Mouse (Mus musculus) liver, embryonic 13.5 days (tissue): ENCODE measurements around the gene Lrrc58. TPM values are rescaled to one million over a fixed set of nuclear protein-coding genes. Genes with fewer than 3 reads are reported as not detected.

Experiments used
- ATAC-seq: fragments of 200-750 bp; cut with Nextera tagmentation; 2 replicates; pipeline ENCODE4 v1.8.0; 2017; ENCODE audit warnings: low read depth, mild to moderate bottlenecking, moderate number of reproducible peaks, moderate library complexity
- DNase-seq: peaks from one replicate; pipeline ENCODE4 v3.0.0; 2022
- H3K27ac ChIP-seq: fragments of 300-500 bp; sonication (generic); 2 replicates; pipeline ENCODE4 v1.5.1; 2015; ENCODE audit warnings: moderate library complexity, mild to moderate bottlenecking, inconsistent platforms
- H3K27me3 ChIP-seq: fragments of 300-500 bp; sonication (generic); 2 replicates; pipeline ENCODE4 v1.6.1; 2015; ENCODE audit warnings: mild to moderate bottlenecking, inconsistent platforms
- H3K36me3 ChIP-seq: fragments of 300-500 bp; sonication (generic); 2 replicates; pipeline ENCODE4 v1.6.1; 2015; ENCODE audit warnings: mild to moderate bottlenecking, inconsistent platforms
- H3K4me1 ChIP-seq: fragments of 300-500 bp; sonication (generic); replicated peaks from 2 replicates; pipeline ENCODE4 v1.6.1; 2015; ENCODE audit warnings: inconsistent platforms
- H3K4me2 ChIP-seq: fragments of 300-500 bp; sonication (generic); 2 replicates; pipeline ENCODE4 v1.6.1; 2015; ENCODE audit warnings: inconsistent platforms, mild to moderate bottlenecking, moderate library complexity
- H3K4me3 ChIP-seq: fragments of 300-500 bp; sonication (generic); replicated peaks from 2 replicates; pipeline ENCODE4 v1.5.1; 2015; ENCODE audit warnings: mild to moderate bottlenecking, inconsistent platforms
- H3K9ac ChIP-seq: fragments of 300-500 bp; sonication (generic); 2 replicates; pipeline ENCODE4 v1.6.1; 2015; ENCODE audit warnings: mild to moderate bottlenecking, inconsistent platforms
- H3K9me3 ChIP-seq: fragments of 300-500 bp; sonication (generic); replicated peaks from 2 replicates; pipeline ENCODE4 v1.6.1; 2016; ENCODE audit warnings: inconsistent platforms
- WGBS: fragments of 180-500 bp; shearing (Covaris S2); methylation state at CpG from one replicate; pipeline ENCODE4 v1.1.7; 2015; ENCODE audit not compliant: insufficient replicate concordance; 5-methylcytosine and 5-hydroxymethylcytosine counted together
- polyA plus RNA-seq: library from polyadenylated mRNA; unstranded; fragments of >200 nt; fragmentation: Nextera tagmentation; extraction: Ambion mirVana; gene quantifications from 2 replicates; pipeline ENCODE4 v1.2.1, GENCODE M21; 2015

Gene Lrrc58
- 12.1 and 15.2 TPM in 2 replicates for polyA plus RNA-seq

DNA sequence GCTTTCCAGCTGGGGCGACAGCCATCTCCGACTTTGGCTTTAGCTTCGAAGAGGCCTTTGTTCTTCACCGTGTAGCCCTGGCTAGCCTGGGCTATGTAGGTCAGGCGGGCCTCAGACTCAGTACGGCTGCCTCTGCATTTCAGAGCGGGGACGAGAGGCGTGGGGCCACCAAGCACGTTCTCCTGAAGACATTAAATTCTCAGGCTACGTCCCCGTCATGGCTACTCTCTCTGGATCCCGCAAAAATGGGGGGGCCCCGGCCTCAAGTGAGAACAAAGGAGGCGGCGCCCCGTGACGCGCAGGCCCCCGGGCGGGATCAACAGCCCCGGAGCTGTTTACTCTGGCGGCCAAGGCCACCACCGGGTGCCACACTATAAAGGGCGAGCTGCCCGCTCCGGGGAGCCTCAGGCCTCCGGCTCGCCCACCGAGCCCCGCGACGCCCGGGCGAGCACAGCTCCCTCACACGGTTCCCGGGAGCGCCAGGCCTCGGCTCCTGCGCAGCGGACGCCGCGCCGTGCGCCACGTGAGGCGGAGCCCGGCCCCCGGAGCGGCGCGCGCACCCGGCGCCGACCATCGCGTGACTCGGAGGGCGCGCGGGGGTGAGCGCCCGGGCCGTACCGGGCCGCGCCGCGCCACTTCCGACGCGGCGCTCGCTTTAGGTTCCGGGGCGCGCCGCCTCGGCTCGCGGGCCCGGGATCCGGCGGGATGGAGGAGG, at the start of gene Lrrc58:
Lrrc58 (plus strand) TSS at position 599 of the 715 bp plus-strand sequence.
- H3K27me3 ChIP-seq, result no peaks in the 10 kb centered on the region
- H3K4me2 ChIP-seq, result peak within 1 kb of the TSS; percentile 88
- H3K4me3 ChIP-seq, result peak within 1 kb of the TSS; percentile 87
- H3K4me1 ChIP-seq, result peaks cover 32% of the 10 kb centered on the region
- DNase-seq (peak; percentile 64), ATAC-seq (peak; percentile 87)
- WGBS, result 2% methylated on average over 58 of the region's 86 CpGs
- H3K9me3 ChIP-seq, result no peaks in the 10 kb centered on the region
- H3K9ac ChIP-seq, result peak within 1 kb of the TSS; percentile 90
- H3K27ac ChIP-seq, result peak within 1 kb of the TSS; percentile 88
- peaks cover 2% of the 10 kb centered on the region; the same call in 1 of the 2 replicates for H3K36me3 ChIP-seq

DNA sequence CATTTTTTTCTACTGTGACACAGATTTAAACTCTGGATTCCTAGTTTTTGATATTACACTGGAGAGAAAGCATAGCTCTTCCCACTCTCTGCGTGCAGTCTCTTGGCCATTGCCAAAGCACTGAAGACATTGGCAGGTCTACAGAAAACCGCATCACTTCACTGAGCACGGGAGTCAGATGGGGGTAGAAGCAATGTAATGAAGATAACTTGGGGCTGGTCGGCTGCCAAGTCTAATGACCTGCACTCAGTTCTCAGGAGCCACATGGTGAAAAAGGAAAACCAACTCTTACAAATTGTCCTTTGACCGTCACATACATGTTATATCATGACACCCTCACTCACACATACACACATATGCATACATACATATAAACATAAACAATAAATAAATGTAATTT, 44.2 kb upstream of the Lrrc58 start:
- Histone ChIP-seq H3K4me3 (no peak overlapping the region), H3K27me3 (no peaks in the 10 kb centered on the region), H3K4me2 (no peak overlapping the region), H3K9me3 (no peaks in the 10 kb centered on the region), H3K36me3 (no peaks in the 10 kb centered on the region), H3K27ac (no peak overlapping the region), H3K9ac (no peak overlapping the region), H3K4me1 (no peaks in the 10 kb centered on the region)
- WGBS, result 65% methylated on average over 5 of the region's 5 CpGs
- no peak for DNase-seq
- ATAC-seq, result no peak

DNA sequence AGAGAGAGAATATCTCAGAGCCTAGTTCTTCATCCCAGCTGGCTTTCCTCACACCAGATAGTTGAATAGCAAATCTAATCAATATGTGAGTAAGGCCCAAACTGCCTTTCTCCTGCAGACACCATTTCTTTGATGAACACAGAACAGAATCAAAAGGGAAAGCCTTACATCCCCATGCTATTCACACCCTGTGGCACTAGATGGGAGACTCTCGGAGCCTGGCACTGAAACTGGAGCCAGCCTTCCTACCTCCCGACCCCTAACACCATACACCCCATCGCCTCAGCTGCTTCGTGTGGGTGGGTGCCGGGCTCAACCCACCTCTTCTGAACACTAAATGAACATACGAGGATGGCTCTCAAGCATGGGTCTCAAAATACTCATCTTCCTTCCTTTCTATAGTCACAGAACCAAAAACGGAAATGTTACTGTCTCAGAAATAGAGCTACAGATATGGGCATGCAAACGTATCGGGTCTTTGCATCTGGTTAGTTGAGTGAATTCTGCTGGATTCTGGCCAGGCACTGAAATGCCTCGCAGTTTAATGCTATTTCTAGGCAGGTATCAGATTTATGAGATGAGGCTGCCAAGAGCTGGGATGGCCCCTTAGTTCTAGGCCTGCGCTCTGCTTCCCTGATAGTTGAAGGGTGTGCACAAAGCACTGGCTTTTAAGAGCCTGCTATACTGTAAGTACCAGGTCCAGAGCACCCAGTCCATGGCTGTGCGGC, 43.2 kb upstream of the Lrrc58 start:
- Histone ChIP-seq H3K27ac (no peak overlapping the region), H3K4me2 (no peak overlapping the region), H3K27me3 (no peaks in the 10 kb centered on the region), H3K36me3 (no peaks in the 10 kb centered on the region), H3K4me1 (no peaks in the 10 kb centered on the region), H3K9me3 (no peaks in the 10 kb centered on the region), H3K9ac (no peak overlapping the region), H3K4me3 (no peak overlapping the region)
- DNase-seq (no peak), ATAC-seq (no peak)
- 74% methylated on average over 12 of the region's 12 CpGs for WGBS

DNA sequence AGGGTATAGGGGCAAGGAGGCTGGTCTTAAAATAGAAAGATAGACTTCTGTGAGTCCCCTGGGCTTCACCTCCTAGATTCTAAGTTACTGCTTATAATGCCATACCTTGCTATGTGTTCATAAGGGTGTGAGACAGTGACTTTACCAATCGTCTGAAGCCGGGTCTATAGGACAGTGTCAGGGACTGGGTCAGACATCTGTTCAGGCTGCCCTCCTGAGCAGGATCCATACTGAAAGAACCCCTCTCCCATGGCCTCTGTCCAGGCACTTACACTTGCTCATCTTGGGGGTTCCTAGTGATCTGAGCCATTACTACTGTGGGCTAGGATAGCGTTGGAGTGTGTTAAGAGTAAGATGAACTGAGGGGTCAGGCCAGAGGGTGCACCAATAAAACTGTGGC, 41.9 kb upstream of the Lrrc58 start:
- no peaks in the 10 kb centered on the region for H3K9me3 ChIP-seq
- H3K36me3 ChIP-seq, result no peaks in the 10 kb centered on the region
- H3K4me1 ChIP-seq, result no peaks in the 10 kb centered on the region
- no peak overlapping the region for H3K27ac ChIP-seq
- ATAC-seq (no peak), DNase-seq (no peak)
- no peak overlapping the region for H3K4me3 ChIP-seq
- H3K9ac ChIP-seq, result no peak overlapping the region
- WGBS, result 81% methylated on average over 3 of the region's 3 CpGs
- H3K27me3 ChIP-seq, result no peaks in the 10 kb centered on the region
- no peak overlapping the region for H3K4me2 ChIP-seq

DNA sequence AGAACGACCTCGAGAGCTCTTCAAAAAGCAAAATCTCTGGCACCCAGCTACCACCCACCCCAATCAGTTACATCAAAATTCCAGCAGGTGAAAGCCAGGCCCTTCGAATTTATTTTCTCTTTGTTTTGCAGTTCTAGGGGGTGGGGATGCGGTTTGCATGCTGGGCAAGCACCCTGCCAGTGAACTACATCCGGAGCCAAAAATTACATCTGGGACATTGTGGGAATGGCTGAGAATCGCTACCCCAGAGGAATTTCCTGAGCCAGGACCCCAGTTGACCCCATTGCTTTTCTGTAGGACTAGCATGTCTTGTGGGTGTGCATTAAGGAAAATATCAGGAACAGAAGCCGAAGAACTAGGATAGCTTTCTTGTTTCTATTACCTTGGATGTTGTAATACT, 37.1 kb upstream of the Lrrc58 start:
- Histone ChIP-seq H3K27ac (no peak overlapping the region), H3K4me2 (no peak overlapping the region)
- no peak for ATAC-seq

DNA sequence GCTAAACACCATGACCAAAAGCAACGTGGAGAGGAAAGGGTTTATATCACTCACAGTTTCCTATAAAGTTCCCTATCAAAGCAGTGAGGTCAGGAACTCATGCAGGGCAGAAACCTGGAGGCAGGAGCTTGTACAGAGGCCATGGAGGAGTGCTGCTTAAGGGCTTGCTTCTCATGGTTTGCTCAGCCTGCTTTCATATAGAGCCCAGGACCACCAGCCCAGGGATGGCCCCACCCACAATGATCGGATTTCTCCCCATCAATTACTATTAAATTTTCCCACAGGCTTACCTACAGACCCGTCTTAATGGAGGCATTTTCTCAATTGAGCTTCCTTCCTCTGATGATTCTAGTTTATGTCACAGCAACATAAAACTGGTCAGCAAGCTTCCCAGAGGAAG, 30.6 kb upstream of the Lrrc58 start:
- Histone ChIP-seq H3K36me3 (no peaks in the 10 kb centered on the region), H3K4me2 (no peak overlapping the region), H3K27me3 (no peaks in the 10 kb centered on the region), H3K9me3 (no peaks in the 10 kb centered on the region), H3K4me1 (no peaks in the 10 kb centered on the region), H3K4me3 (no peak overlapping the region), H3K9ac (no peak overlapping the region), H3K27ac (no peak overlapping the region)
- 41% methylated on average over 3 of the region's 3 CpGs for WGBS
- ATAC-seq (no peak), DNase-seq (no peak)

More for the DNA sequence above, 37.1 kb upstream of the Lrrc58 start:
- 72% methylated on average over 7 of the region's 7 CpGs for WGBS
- H3K27me3 ChIP-seq, result no peaks in the 10 kb centered on the region
- no peak for DNase-seq
- no peaks in the 10 kb centered on the region for H3K9me3 ChIP-seq
- no peaks in the 10 kb centered on the region for H3K36me3 ChIP-seq
- no peak overlapping the region for H3K4me3 ChIP-seq
- H3K9ac ChIP-seq, result no peak overlapping the region
- H3K4me1 ChIP-seq, result no peaks in the 10 kb centered on the region

DNA sequence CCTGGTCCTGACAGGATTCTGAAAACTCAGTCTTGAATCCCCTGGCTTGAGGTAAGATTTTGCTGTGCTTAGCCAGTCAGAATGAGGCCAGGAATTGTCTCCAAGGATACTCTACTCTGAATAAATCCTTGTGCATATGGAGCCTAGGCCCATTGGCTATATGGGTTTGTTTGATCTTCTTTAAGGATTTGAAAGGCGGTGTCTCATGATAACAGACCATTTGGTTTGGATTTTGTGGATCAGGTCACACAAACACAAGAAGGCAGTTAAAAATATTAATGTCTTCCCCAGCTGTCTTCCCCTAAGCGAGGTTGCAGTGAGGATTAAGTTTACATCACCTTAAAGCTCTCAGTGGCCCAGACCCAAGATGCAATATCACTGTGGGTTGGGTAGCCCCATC, 25.8 kb upstream of the Lrrc58 start:
- DNase-seq (no peak), ATAC-seq (no peak)
- Histone ChIP-seq H3K4me3 (no peak overlapping the region), H3K9ac (no peak overlapping the region), H3K4me2 (no peak overlapping the region), H3K36me3 (no peaks in the 10 kb centered on the region), H3K27ac (no peak overlapping the region), H3K4me1 (peaks cover 5% of the 10 kb centered on the region; the same call in 1 of the 2 replicates), H3K27me3 (no peaks in the 10 kb centered on the region), H3K9me3 (no peaks in the 10 kb centered on the region)
- WGBS, result 62% methylated on average over 2 of the region's 2 CpGs

DNA sequence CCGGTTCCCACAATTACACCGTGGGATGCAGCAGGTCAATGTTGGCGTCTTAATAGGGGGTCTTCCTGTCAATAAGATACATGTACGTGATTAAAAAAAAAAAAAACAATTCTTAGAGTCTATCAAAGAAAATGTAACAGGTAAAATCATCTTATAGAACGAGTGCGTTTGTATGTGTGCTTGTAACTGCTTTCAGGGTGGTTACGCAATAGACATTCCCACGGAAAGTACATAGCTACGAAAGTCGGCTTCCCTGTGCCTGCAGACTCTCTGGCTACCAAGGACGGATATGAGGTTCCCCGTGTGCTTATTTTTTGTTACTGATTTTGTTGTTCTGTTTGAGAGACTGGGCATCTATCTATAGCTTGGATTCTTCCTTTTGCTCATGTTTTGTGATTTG, 24.4 kb upstream of the Lrrc58 start:
- Histone ChIP-seq H3K4me3 (no peak overlapping the region), H3K9me3 (no peaks in the 10 kb centered on the region), H3K4me2 (no peak overlapping the region), H3K4me1 (peaks cover 5% of the 10 kb centered on the region; the same call in 1 of the 2 replicates), H3K9ac (no peak overlapping the region), H3K27ac (no peak overlapping the region), H3K27me3 (no peaks in the 10 kb centered on the region), H3K36me3 (no peaks in the 10 kb centered on the region)
- DNase-seq (no peak), ATAC-seq (no peak)
- 66% methylated on average over 12 of the region's 12 CpGs for whole genome bisulfite sequencing

DNA sequence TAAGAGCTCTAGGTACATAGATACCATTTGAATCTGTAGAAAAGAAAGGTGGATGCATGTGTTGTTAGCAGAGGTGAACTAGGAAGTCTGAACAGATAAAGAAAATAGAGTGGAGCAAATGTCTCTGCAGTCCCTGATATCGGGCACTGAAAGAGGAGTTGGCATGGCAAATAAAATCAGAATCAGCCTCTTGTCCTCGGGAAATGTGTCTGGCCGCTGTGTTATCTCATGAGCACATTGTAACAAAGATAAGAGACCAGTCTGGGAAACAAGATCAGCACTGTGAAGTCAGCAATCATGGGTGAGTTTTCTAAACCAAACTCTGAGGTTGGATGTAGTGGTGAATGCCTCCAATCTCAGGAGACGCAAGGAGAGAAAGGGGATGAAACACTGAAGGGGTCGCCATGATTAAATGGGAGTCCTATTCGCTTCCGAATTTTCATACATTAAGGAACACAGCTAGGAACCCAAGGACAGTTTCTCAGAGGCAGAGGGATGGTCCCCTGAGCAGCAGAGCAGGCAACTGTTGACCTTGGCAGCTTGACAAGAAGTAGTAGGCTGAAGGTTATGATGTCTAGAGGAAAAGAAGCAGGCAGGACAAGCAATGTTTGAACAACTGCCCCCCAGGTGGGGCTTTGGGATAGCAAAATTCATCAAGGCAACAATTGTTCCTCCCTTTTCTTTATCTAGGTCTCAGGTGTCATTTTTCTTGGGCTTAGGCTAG, 22.8 kb upstream of the Lrrc58 start:
- Histone ChIP-seq H3K9me3 (no peaks in the 10 kb centered on the region), H3K27me3 (no peaks in the 10 kb centered on the region), H3K4me1 (peaks cover 5% of the 10 kb centered on the region; the same call in 1 of the 2 replicates), H3K4me2 (no peak overlapping the region), H3K36me3 (no peaks in the 10 kb centered on the region), H3K9ac (no peak overlapping the region), H3K27ac (no peak overlapping the region), H3K4me3 (no peak overlapping the region)
- DNase-seq (no peak), ATAC-seq (no peak)
- 33% methylated on average over 7 of the region's 7 CpGs for WGBS

DNA sequence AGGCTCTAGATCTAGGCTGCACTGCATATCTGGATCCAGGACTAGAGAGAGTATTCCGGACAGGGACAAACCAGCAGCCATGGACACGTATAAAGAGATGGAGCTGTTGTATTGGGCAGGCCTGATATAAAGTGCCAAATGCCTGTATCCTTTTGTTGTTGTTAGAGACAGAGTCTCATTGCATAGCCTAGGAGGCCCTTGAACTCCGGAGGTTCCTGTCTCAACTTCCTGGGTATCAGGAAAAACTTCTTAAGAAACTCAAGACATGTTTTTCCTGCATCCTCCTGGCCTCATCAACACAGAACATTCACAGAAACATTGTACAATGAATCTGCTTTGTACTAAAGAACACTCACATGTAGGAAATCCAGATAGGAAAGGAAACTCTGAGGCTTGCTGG, 21.1 kb upstream of the Lrrc58 start:
- H3K9ac ChIP-seq, result no peak overlapping the region
- no peak overlapping the region for H3K27ac ChIP-seq
- DNase-seq (no peak), ATAC-seq (no peak)
- no peaks in the 10 kb centered on the region for H3K36me3 ChIP-seq
- 45% methylated on average over 3 of the region's 3 CpGs for WGBS
- H3K27me3 ChIP-seq, result no peaks in the 10 kb centered on the region
- peaks cover 8% of the 10 kb centered on the region; the same call in 1 of the 2 replicates for H3K4me1 ChIP-seq
- H3K4me2 ChIP-seq, result no peak overlapping the region
- H3K4me3 ChIP-seq, result no peak overlapping the region
- H3K9me3 ChIP-seq, result no peaks in the 10 kb centered on the region

DNA sequence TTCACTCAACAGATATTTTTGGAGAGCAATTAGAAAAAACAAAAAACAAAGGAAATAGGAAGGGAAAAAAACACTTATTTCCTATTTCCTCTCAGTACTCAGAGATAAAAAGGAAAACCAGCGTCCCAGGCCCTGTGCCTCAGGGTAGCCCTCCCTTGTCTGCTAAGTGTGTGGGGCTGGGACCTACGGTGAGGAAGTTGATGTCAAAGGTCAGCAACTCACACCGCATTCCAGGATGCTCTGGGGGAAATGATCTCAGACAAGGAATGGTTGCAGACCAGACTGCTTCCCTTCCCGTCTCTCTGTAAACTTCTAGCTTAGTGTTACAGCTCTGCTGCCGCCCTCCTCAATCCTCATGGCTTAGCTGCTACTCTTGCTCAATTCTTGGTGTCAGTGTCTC, 16.8 kb upstream of the Lrrc58 start:
- Histone ChIP-seq H3K4me2 (no peak overlapping the region), H3K9ac (no peak overlapping the region), H3K36me3 (no peaks in the 10 kb centered on the region), H3K27me3 (no peaks in the 10 kb centered on the region), H3K4me3 (no peak overlapping the region), H3K9me3 (no peaks in the 10 kb centered on the region), H3K4me1 (peaks cover 13% of the 10 kb centered on the region), H3K27ac (no peak overlapping the region)
- 31% methylated on average over 5 of the region's 5 CpGs for WGBS
- peak; percentile 41; the same call in 1 of the 2 replicates for ATAC-seq
- DNase-seq, result no peak
